Mouse (Mus musculus): ENCODE measurements around the gene Coq9. TPM values are rescaled to one million over a fixed set of nuclear protein-coding genes. Genes with fewer than 3 reads are reported as not detected.
A peak's percentile ranks its signal among the peaks of the same experiment; 100 is the strongest.

Coq9 gene
- total and polyA plus RNA-seq, 3 experiments: 38.2 to 109 (median 68.8) TPM

- peaks cover 10% of the 10 kb centered on the region for H3K4me1 ChIP-seq (ENCODE audit: insufficient read depth, low read depth, low read length)
- no peak for TF ChIP-seq GATA1 (IDR thresholded peaks at IDR 0.05; ENCODE audit: borderline replicate concordance, low read length)
- no peak for TF ChIP-seq TAL1 (conservative IDR thresholded peaks at IDR 0.05; ENCODE audit: low read depth, low read length)
- no peak for TF ChIP-seq CTCF (IDR thresholded peaks at IDR 0.05; ENCODE audit: low read depth, low read length)
- TF ChIP-seq GATA2 (IDR thresholded peaks at IDR 0.05; ENCODE audit: borderline replicate concordance, low read depth, low read length): no peak
- no peak for TF ChIP-seq POLR2AphosphoS5 (IDR thresholded peaks at IDR 0.05; ENCODE audit: insufficient replicate concordance, low read depth, low read length)
- H3K36me3 ChIP-seq (replicated peaks): peaks cover 76% of the 10 kb centered on the region
- H3K27me3 ChIP-seq (ENCODE audit: insufficient read depth, low read length): no peaks in the 10 kb centered on the region; the same call in 1 of the 2 replicates
- no peak for DNase-seq (ENCODE audit: low spot score)
- H3K4me3 ChIP-seq (ENCODE audit: low read depth, low read length): no peak overlapping the region
- no peaks in the 10 kb centered on the region for H3K9me3 ChIP-seq (replicated peaks)
- ATAC-seq (ENCODE audit: extremely low read depth, insufficient number of reproducible peaks, low FRiP score, poor library complexity, severe bottlenecking): no peak
Measured at GRCm38 (mm10) chr8:94819671-94820179, 18.4 kb upstream of the Coq9 start.

- no peak for TF ChIP-seq TAL1 (conservative IDR thresholded peaks at IDR 0.05; ENCODE audit: low read depth, low read length)
- no peak for TF ChIP-seq GATA1 (IDR thresholded peaks at IDR 0.05; ENCODE audit: borderline replicate concordance, low read length)
- no peak for TF ChIP-seq CTCF (IDR thresholded peaks at IDR 0.05; ENCODE audit: low read depth, low read length)
- TF ChIP-seq GATA2 (IDR thresholded peaks at IDR 0.05; ENCODE audit: borderline replicate concordance, low read depth, low read length): no peak
- TF ChIP-seq POLR2AphosphoS5 (IDR thresholded peaks at IDR 0.05; ENCODE audit: insufficient replicate concordance, low read depth, low read length): no peak
- no peak for ATAC-seq (ENCODE audit: extremely low read depth, insufficient number of reproducible peaks, low FRiP score, poor library complexity, severe bottlenecking)
- H3K4me1 ChIP-seq (ENCODE audit: insufficient read depth, low read depth, low read length): peaks cover 10% of the 10 kb centered on the region
- H3K36me3 ChIP-seq (replicated peaks): peaks cover 83% of the 10 kb centered on the region
- H3K27me3 ChIP-seq (ENCODE audit: insufficient read depth, low read length): no peaks in the 10 kb centered on the region; the same call in 1 of the 2 replicates
- DNase-seq (ENCODE audit: low spot score): no peak
- H3K4me3 ChIP-seq (ENCODE audit: low read depth, low read length): no peak overlapping the region
- H3K9me3 ChIP-seq (replicated peaks): no peaks in the 10 kb centered on the region
Measured at GRCm38 (mm10) chr8:94820553-94820952, 17.6 kb upstream of the Coq9 start.

GRCm38 (mm10) chr8:94821381-94821780, 16.7 kb upstream of the Coq9 start:
- no peak for ATAC-seq (ENCODE audit: extremely low read depth, insufficient number of reproducible peaks, low FRiP score, poor library complexity, severe bottlenecking)
- TF ChIP-seq CTCF (IDR thresholded peaks at IDR 0.05; ENCODE audit: low read depth, low read length) (no peak), GATA2 (IDR thresholded peaks at IDR 0.05; ENCODE audit: borderline replicate concordance, low read depth, low read length) (no peak), GATA1 (IDR thresholded peaks at IDR 0.05; ENCODE audit: borderline replicate concordance, low read length) (no peak), TAL1 (conservative IDR thresholded peaks at IDR 0.05; ENCODE audit: low read depth, low read length) (no peak), POLR2AphosphoS5 (IDR thresholded peaks at IDR 0.05; ENCODE audit: insufficient replicate concordance, low read depth, low read length) (no peak)
- Histone ChIP-seq H3K4me3 (ENCODE audit: low read depth, low read length) (no peak overlapping the region), H3K9me3 (replicated peaks) (no peaks in the 10 kb centered on the region), H3K4me1 (ENCODE audit: insufficient read depth, low read depth, low read length) (peaks cover 10% of the 10 kb centered on the region), H3K36me3 (replicated peaks) (peaks cover 91% of the 10 kb centered on the region), H3K27me3 (ENCODE audit: insufficient read depth, low read length) (no peaks in the 10 kb centered on the region; the same call in 1 of the 2 replicates)
- no peak for DNase-seq (ENCODE audit: low spot score)

GRCm38 (mm10) chr8:94822637-94823560, 15.2 kb upstream of the Coq9 start:
- Histone ChIP-seq H3K4me3 (ENCODE audit: low read depth, low read length) (no peak overlapping the region), H3K27me3 (ENCODE audit: insufficient read depth, low read length) (no peaks in the 10 kb centered on the region; the same call in 1 of the 2 replicates), H3K9me3 (replicated peaks) (no peaks in the 10 kb centered on the region), H3K36me3 (replicated peaks) (peaks cover 97% of the 10 kb centered on the region), H3K4me1 (ENCODE audit: insufficient read depth, low read depth, low read length) (peaks cover 12% of the 10 kb centered on the region)
- no peak for TF ChIP-seq GATA2 (IDR thresholded peaks at IDR 0.05; ENCODE audit: borderline replicate concordance, low read depth, low read length)
- no peak for TF ChIP-seq GATA1 (IDR thresholded peaks at IDR 0.05; ENCODE audit: borderline replicate concordance, low read length)
- peak; percentile 52; the same call in 1 of the 2 replicates for TF ChIP-seq CTCF (IDR thresholded peaks at IDR 0.05; ENCODE audit: low read depth, low read length)
- no peak for TF ChIP-seq POLR2AphosphoS5 (IDR thresholded peaks at IDR 0.05; ENCODE audit: insufficient replicate concordance, low read depth, low read length)
- no peak for TF ChIP-seq TAL1 (conservative IDR thresholded peaks at IDR 0.05; ENCODE audit: low read depth, low read length)
- DNase-seq (ENCODE audit: low spot score) (peak; percentile 63), ATAC-seq (ENCODE audit: extremely low read depth, insufficient number of reproducible peaks, low FRiP score, poor library complexity, severe bottlenecking) (peak; percentile 77)

GRCm38 (mm10) chr8:94825170-94825569, 13.0 kb upstream of the Coq9 start:
- Histone ChIP-seq H3K4me1 (ENCODE audit: insufficient read depth, low read depth, low read length) (peaks cover 17% of the 10 kb centered on the region), H3K36me3 (replicated peaks) (peaks cover 94% of the 10 kb centered on the region), H3K27me3 (ENCODE audit: insufficient read depth, low read length) (no peaks in the 10 kb centered on the region; the same call in 1 of the 2 replicates), H3K9me3 (replicated peaks) (no peaks in the 10 kb centered on the region), H3K4me3 (ENCODE audit: low read depth, low read length) (no peak overlapping the region)
- TF ChIP-seq GATA1 (IDR thresholded peaks at IDR 0.05; ENCODE audit: borderline replicate concordance, low read length) (no peak), POLR2AphosphoS5 (IDR thresholded peaks at IDR 0.05; ENCODE audit: insufficient replicate concordance, low read depth, low read length) (no peak), TAL1 (conservative IDR thresholded peaks at IDR 0.05; ENCODE audit: low read depth, low read length) (no peak), CTCF (IDR thresholded peaks at IDR 0.05; ENCODE audit: low read depth, low read length) (no peak)
- ATAC-seq (ENCODE audit: extremely low read depth, insufficient number of reproducible peaks, low FRiP score, poor library complexity, severe bottlenecking) (no peak), DNase-seq (ENCODE audit: low spot score) (no peak)

GRCm38 (mm10) chr8:94826210-94826609, 11.9 kb upstream of the Coq9 start:
- TF ChIP-seq POLR2AphosphoS5 (IDR thresholded peaks at IDR 0.05; ENCODE audit: insufficient replicate concordance, low read depth, low read length) (no peak), CTCF (IDR thresholded peaks at IDR 0.05; ENCODE audit: low read depth, low read length) (no peak), GATA1 (IDR thresholded peaks at IDR 0.05; ENCODE audit: borderline replicate concordance, low read length) (no peak), TAL1 (conservative IDR thresholded peaks at IDR 0.05; ENCODE audit: low read depth, low read length) (no peak), GATA2 (IDR thresholded peaks at IDR 0.05; ENCODE audit: borderline replicate concordance, low read depth, low read length) (no peak)
- ATAC-seq (ENCODE audit: extremely low read depth, insufficient number of reproducible peaks, low FRiP score, poor library complexity, severe bottlenecking) (no peak), DNase-seq (ENCODE audit: low spot score) (no peak)
- no peaks in the 10 kb centered on the region; the same call in 1 of the 2 replicates for H3K27me3 ChIP-seq (ENCODE audit: insufficient read depth, low read length)
- peaks cover 92% of the 10 kb centered on the region for H3K36me3 ChIP-seq (replicated peaks)
- H3K9me3 ChIP-seq (replicated peaks): no peaks in the 10 kb centered on the region; the same call in 1 of the 2 replicates
- H3K4me1 ChIP-seq (ENCODE audit: insufficient read depth, low read depth, low read length): peaks cover 20% of the 10 kb centered on the region
- no peak overlapping the region for H3K4me3 ChIP-seq (ENCODE audit: low read depth, low read length)

All from G1E (cell line).